Mouse (Mus musculus): ENCODE data around the gene Rhob.

The Rhob gene

GRCm38 (mm10) chr12:8499871-8500596, at the start of gene Rhob:
Gene Rhob (minus strand): TSS chr12:8500009.
- DNase-seq (ENCODE audit: low spot score in 2 of 2), result peak; percentile 97 to 98

DNA sequence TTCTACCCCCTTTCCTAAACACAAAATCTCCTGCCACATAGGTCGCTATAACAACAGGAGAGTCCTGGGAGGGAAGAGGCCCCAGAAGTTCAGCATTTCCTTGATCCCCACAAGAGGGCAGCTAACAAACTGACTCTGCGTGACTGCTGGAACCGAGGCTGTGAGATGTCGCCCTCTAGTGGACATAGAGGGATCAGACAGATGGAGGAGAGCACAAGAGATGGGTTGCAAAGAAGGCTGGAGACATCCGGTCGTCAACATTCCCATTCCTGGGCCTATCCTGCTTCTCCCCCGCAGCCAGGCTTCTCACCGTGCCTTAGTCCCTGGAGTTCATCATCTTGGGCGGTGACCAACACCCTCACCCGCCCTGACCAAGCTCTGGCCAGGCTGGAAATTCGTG, 47.5 kb upstream of the Rhob start:
- DNase-seq (ENCODE audit: low spot score in 2 of 2), result peak; percentile 24 to 39

DNA sequence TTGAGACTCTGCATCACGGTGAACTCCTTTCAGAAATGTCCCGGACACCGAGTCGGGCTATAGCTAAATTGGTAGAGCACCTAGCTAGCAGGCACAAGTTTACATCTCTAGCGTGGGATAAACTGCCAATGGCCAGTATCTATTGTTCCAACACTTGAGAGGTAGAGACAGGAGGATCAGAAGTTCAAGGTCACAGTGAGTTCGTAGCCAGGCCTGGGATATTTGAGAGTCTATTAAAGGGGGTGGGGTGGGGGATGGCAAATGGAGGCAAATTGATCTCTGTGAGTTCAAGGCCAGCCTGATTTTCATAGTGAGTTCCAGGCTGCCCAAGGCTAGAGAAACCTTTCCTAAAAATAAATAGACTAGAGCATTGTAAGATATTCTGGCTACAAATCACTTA, 47.0 kb upstream of the Rhob start:
- DNase-seq (ENCODE audit: low spot score in 2 of 2), result no peak

DNA sequence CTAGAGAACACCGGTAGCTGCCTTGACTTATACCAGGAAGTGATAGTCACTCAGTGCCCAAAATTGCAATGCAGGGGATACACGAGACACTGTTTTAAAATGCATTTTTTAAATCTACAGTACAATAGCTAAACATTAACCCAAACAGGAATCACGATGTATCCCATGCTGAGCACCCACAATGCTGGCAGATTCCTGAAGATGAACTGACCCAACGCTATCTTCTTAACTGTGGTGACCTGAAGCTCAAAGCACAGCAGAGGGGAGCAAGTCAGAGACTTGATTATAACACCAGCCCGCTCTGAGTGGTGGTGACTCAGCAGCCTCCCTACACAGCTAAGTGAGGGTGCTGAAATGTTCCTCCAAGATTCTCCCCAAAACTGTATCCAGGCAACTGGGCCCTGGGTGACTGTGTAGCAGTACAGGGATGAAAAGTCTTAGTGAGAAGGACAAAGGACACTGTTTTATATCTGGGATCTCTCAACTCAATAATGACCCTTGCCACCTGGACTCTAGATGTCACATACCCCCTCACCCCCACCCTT, 45.3 kb upstream of the Rhob start:
- DNase-seq (ENCODE audit: low spot score in 2 of 2), result peak; percentile 20

- DNase-seq (ENCODE audit: low spot score in 2 of 2), result no peak
Observed at GRCm38 (mm10) chr12:8542371-8542770, 42.6 kb upstream of the Rhob start.

DNA sequence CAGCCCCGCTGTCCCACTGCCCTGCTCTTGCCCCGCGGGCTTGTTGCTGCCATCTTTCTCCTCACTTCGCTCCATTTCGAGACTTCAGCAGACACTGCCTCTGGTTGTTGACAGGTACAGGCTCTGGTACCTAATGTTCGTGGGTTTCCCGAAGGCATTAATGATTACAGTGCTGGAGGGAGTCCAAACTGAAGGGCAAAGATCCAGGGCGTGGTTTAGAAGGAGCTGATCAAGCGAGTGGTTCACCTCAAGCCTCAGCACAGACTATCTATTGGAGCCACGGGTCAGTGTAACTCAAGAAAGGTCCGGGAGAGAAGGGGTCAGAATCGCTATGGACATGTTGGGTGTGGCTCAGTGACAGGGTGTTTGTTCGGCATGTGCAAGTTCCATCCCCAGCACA, 39.7 kb upstream of the Rhob start:
- no peak for DNase-seq (ENCODE audit: low spot score in 2 of 2)

GRCm38 (mm10) chr12:8537291-8537690, 37.5 kb upstream of the Rhob start:
- DNase-seq (ENCODE audit: low spot score in 2 of 2), result no peak

- no peak for DNase-seq (ENCODE audit: low spot score in 2 of 2)
Observed at GRCm38 (mm10) chr12:8536221-8536965, 36.6 kb upstream of the Rhob start.

GRCm38 (mm10) chr12:8535596-8535995, 35.8 kb upstream of the Rhob start:
- no peak for DNase-seq (ENCODE audit: low spot score in 2 of 2)

DNA sequence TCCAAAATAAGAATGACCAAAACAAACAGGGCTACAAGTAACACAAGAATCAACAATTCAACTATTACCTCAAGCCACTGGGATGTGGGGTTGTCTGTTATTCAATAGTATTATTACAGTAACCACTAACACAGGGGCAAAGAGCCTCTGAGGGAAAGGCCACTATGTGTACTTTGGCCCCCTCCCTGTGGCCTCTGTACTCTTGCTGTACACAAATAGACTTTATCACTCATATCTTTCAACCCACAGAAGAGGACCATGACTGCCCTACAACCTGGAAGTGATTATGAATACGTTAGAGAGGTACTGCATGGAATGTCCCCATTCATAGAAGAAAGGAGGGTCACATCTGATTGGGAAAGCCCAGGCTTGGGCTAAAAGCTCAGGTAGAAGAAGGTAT, 35.1 kb upstream of the Rhob start:
- no peak for DNase-seq (ENCODE audit: low spot score in 2 of 2)

GRCm38 (mm10) chr12:8527770-8528169, 28.0 kb upstream of the Rhob start:
- no peak for DNase-seq (ENCODE audit: low spot score in 2 of 2)

GRCm38 (mm10) chr12:8527175-8527574, 27.4 kb upstream of the Rhob start:
- DNase-seq (ENCODE audit: low spot score in 2 of 2), result no peak

DNA sequence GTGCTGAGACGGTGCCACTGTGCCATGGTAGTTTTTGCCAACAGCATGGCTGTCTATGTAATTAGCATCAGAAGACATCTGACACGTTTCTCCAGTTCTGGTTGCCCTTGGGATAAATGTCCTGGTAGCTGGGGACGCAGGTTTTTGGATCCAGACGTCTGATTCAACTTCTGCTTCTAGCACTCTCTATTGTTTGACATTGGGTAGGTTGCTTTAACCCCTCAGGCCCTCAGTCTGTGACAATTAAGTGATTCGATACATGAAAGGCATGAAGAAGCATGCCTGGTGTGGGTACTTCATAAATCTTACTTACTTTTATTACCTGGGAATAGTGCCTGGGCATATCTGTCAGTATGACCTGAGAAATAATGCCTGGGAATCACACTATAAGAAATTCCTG, 24.3 kb upstream of the Rhob start:
- DNase-seq (ENCODE audit: low spot score in 2 of 2), result no peak

GRCm38 (mm10) chr12:8522711-8523110, 22.9 kb upstream of the Rhob start:
- no peak for DNase-seq (ENCODE audit: low spot score in 2 of 2)

DNA sequence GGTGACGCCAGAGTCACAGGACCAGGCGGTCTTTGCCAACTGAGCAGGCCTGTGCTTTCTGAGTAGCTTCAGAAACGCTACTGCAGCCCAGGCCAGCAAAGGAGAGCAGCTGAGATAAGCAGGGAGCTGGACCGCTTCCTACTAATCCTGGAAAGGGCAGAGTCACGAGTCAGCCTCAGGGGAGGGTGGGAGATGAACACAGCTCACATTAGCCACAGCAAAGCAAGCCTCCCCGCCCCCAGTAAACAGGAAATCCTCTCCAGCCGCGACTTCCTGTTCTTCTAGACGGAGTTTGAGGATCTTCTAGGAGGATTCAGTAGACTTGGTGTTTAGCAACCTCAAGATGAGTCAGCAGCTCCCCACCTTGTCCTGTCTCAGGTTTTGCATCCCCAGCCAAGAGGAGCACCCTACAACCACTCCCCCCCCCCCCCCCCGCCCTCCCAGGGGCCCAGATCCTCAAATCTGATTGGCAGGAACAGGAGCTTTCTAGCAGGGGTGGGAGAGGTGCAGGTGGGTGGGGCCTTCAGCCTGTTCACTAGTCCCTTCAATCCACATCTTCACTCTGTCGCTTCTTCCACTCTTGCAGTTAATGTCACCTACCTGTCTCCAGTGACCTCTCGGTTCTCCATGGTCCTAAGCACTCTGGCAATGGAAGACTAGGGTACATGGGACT, 21.7 kb upstream of the Rhob start:
- peak in 1 of 2 experiments; percentile 57 for DNase-seq (ENCODE audit: low spot score in 2 of 2)

DNA sequence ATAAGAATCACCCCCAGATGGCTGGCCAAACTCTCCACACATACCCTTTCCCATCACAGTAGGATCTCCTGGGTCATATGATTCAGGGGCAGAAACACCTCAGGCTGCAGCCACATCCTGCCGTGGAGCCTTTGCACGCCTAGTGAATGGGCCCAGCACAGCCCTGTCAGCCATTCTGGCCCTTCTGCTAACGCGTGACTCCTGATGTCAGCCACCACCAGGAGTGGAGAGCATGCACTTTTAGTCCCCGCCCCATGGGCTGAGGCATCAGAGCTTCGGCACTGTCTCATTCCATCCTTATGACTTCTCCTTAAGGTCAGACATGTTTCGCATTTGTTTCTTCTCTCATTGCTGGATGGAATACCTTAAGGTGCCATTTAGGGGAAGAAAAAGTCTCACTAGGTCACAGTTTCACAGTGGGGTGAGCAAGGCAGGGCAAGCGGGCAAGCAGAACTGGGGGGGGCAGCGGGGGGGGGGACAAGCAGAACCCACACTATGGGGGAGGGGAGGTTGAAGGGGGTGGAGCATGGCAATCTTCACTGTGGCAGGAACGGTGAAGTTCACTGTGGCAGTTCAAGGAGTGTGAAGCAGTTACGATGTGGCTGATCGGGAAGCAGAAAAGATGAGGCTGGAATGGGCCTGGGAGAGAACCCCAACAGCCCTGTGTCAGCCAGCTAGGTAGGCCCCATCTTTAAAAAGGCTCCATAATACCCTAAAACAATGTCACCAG, 19.8 kb upstream of the Rhob start:
- DNase-seq (ENCODE audit: low spot score in 2 of 2), result no peak

GRCm38 (mm10) chr12:8511037-8511882, 11.5 kb upstream of the Rhob start:
- no peak for DNase-seq (ENCODE audit: low spot score in 2 of 2)

- no peak for DNase-seq (ENCODE audit: low spot score in 2 of 2)
Observed at GRCm38 (mm10) chr12:8510317-8510988, 10.6 kb upstream of the Rhob start.

- DNase-seq (ENCODE audit: low spot score in 2 of 2), result no peak
Observed at GRCm38 (mm10) chr12:8509693-8510092, 9.9 kb upstream of the Rhob start.

DNA sequence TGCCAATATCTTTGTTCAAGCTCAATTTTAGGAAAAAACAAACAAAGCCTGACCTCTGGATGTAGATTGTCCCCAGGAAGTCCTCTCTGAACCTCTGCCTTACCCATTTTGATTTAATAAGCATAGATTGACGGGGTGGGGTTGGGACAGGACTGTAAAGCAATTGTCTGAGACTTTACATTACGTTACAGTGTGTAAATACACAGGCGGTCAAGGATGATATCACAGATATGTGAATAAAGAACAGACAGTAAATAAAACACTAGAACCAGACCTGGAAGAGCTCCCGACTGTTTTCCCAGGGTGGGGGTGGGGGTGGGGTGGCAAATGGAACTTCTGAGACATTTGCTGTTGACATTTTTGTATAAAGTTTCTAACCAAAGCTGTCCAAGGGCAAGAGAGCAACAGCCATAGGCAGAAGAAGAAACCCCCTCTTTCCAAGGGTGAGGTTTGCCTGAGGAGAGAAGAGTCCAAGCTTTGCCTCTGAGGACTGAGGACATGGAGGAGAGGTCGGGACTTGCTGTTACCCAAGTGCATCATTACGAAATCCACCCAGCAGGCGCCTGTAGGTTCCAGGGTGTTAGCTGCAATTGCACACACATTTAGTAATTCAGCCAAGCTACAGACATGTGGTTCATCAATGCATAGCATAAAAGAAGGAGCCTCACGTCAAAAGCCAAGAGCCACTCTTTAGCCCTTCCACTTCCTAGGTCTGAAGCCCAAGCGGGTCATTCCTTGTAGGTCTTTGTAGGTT, 7.3 kb upstream of the Rhob start:
- DNase-seq (ENCODE audit: low spot score in 2 of 2), result no peak
